Mouse (Mus musculus) C2C12 (cell line): ENCODE data around the gene Tbcd. TPM values are rescaled to one million over a fixed set of nuclear protein-coding genes. Genes with fewer than 3 reads are reported as not detected.

Source experiments
- H3K27me3 ChIP-seq: one replicate; pipeline ENCODE4 v1.6.1; 2011; ENCODE audit not compliant: control insufficient read depth, insufficient read depth, insufficient read length
- H3K36me3 ChIP-seq: one replicate; pipeline ENCODE4 v1.6.1; 2011; ENCODE audit not compliant: control insufficient read depth, insufficient read depth
- H3K4me3 ChIP-seq: one replicate; pipeline ENCODE4 v1.5.1; 2011; ENCODE audit warnings: mild to moderate bottlenecking, control low read depth; ENCODE audit not compliant: poor library complexity, insufficient read depth, severe bottlenecking
- H3K79me2 ChIP-seq: one replicate; pipeline ENCODE4 v1.6.1; 2011; ENCODE audit not compliant: control insufficient read depth, insufficient read depth
- H3K79me3 ChIP-seq: one replicate; pipeline ENCODE4 v1.6.1; 2011; ENCODE audit warnings: low read depth, control low read depth
- H3ac ChIP-seq: one replicate; pipeline ENCODE3; 2011; ENCODE audit warnings: low read depth; ENCODE audit not compliant: control insufficient read depth, insufficient read length
- CEBPB ChIP-seq: IDR thresholded peaks from one replicate; pipeline ENCODE4 v1.6.1; 2011; ENCODE audit warnings: low read depth, mild to moderate bottlenecking, control low read depth, moderate library complexity
- CTCF ChIP-seq: IDR thresholded peaks from one replicate; pipeline ENCODE4 v1.5.1; 2011; ENCODE audit not compliant: control insufficient read depth, insufficient read depth, insufficient read length
- FOSL1 ChIP-seq: IDR thresholded peaks from one replicate; pipeline ENCODE4 v1.8.0; 2011; ENCODE audit warnings: mild to moderate bottlenecking, low read length; ENCODE audit not compliant: poor library complexity, insufficient read depth, severe bottlenecking
- MAX ChIP-seq: IDR thresholded peaks from one replicate; pipeline ENCODE4 v1.6.1; 2011; ENCODE audit warnings: mild to moderate bottlenecking, control low read depth
- MYOD1 ChIP-seq: IDR thresholded peaks from one replicate; pipeline ENCODE4 v1.6.1; 2011; ENCODE audit warnings: low read depth; ENCODE audit not compliant: control insufficient read depth, insufficient read length
- MYOG ChIP-seq: IDR thresholded peaks from one replicate; pipeline ENCODE4 v1.6.1; 2011; ENCODE audit not compliant: control insufficient read depth, insufficient read length; ENCODE audit errors: extremely low read depth
- USF1 ChIP-seq: IDR thresholded peaks from one replicate; pipeline ENCODE4 v1.6.1; 2011; ENCODE audit warnings: low read depth, mild to moderate bottlenecking, control low read depth, moderate library complexity
- polyA plus RNA-seq: library from polyadenylated mRNA; unstranded; fragments of >200 nt; fragmentation: generic; extraction: Trizol; gene quantifications from one replicate; pipeline ENCODE4 v1.2.1, GENCODE M21; 2012; ENCODE audit warnings: missing spikeins

Tbcd gene
- polyA plus RNA-seq, 1 experiment, result 69.2 TPM

GRCm38 (mm10) chr11:121451216-121451726 lies 478 bp upstream of the Tbcd start:
- H3K36me3 ChIP-seq, result peaks cover 24% of the 10 kb centered on the region
- H3K27me3 ChIP-seq, result no peaks in the 10 kb centered on the region
- H3K79me2 ChIP-seq, result peaks cover 27% of the 10 kb centered on the region
- H3K4me3 ChIP-seq, result no peak overlapping the region
- H3K79me3 ChIP-seq, result peaks cover 9% of the 10 kb centered on the region
- no peak for TF ChIP-seq CEBPB
- no peak overlapping the region for H3ac ChIP-seq

- no peaks in the 10 kb centered on the region for H3K27me3 ChIP-seq
- peaks cover 17% of the 10 kb centered on the region for H3K79me2 ChIP-seq
- H3K36me3 ChIP-seq, result peaks cover 86% of the 10 kb centered on the region
- H3K4me3 ChIP-seq, result no peak overlapping the region
- peaks cover 6% of the 10 kb centered on the region for H3K79me3 ChIP-seq
- no peak for TF ChIP-seq FOSL1
- no peak for TF ChIP-seq CEBPB
- TF ChIP-seq MAX, result no peak
- no peak for TF ChIP-seq USF1
- TF ChIP-seq MYOD1, result no peak
- no peak for TF ChIP-seq MYOG
- no peak for TF ChIP-seq CTCF
- H3ac ChIP-seq, result no peak overlapping the region
Observed at GRCm38 (mm10) chr11:121457874-121458273, 6.1 kb downstream of the Tbcd start.

- H3K79me2 ChIP-seq, result no peaks in the 10 kb centered on the region
- no peaks in the 10 kb centered on the region for H3K27me3 ChIP-seq
- peaks cover 51% of the 10 kb centered on the region for H3K36me3 ChIP-seq
- H3ac ChIP-seq, result no peak overlapping the region
- TF ChIP-seq MAX, result no peak
- no peak for TF ChIP-seq USF1
- no peak for TF ChIP-seq MYOG
- TF ChIP-seq CEBPB, result no peak
- no peak for TF ChIP-seq CTCF
- no peak for TF ChIP-seq MYOD1
- no peak for TF ChIP-seq FOSL1
- no peak overlapping the region for H3K4me3 ChIP-seq
- H3K79me3 ChIP-seq, result no peaks in the 10 kb centered on the region
Observed at GRCm38 (mm10) chr11:121467408-121467807, 15.7 kb downstream of the Tbcd start.

DNA sequence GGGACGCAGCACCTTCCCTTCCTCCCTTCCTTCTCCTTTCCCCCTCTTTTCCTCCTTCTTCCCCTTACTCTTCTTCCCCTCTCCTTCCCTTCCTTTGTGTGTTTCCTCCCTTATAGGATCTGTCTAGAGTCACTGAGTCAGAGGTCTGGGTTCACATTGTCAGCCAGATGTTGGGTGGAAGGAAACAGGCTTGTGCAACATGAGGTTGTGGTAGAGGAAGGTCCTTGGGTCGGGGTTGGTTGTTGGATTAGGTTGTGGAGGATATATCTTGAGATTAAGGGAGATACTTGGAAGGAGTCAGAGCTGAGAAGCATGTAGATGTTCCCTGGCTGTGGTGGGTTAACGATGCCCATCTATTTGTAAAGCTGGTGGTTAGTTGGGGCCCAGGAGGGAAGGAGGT lies 23.1 kb downstream of the Tbcd start:
- Histone ChIP-seq H3K79me2 (peaks cover 4% of the 10 kb centered on the region), H3K27me3 (no peaks in the 10 kb centered on the region), H3K79me3 (no peaks in the 10 kb centered on the region), H3K4me3 (no peak overlapping the region), H3K36me3 (peaks cover 45% of the 10 kb centered on the region), H3ac (no peak overlapping the region)
- TF ChIP-seq MAX (no peak), FOSL1 (no peak), USF1 (no peak), MYOG (no peak), CTCF (no peak), CEBPB (no peak), MYOD1 (no peak)

DNA sequence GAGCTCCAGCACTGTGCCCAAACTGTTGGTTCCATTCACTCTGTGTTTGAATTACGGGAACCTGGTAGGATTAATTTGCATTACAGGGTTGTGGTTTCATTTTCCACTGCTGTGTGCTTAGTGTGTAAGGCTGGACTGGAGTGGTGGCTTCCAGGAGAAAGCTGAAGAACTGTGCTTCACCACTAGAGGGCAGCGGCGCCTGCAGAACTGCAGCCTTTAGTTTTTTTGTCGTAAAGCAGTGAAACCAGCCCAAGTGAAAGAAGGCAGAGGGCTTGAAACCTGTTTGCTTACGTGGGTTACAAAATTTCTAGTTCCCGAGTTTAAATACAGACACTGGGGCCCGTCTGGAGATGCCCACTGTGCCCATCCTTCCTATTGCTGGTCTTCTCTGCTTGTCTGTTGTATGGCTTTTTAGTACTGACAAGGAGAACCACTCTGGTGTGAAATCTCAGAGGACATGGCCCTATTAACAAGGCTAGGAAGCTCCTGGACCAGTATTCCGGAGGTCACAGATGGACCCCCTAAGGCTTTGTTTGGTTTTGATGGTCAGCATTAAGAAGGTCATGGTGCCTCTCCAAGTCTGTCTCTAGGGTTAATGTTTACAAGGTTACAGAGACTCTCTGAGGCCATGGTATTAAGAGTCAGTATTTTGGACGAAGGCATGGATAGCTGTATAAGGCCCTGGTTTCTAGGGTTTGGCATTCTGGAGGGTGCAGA lies 24.1 kb downstream of the Tbcd start:
- Histone ChIP-seq H3K27me3 (no peaks in the 10 kb centered on the region), H3K36me3 (peaks cover 47% of the 10 kb centered on the region), H3K79me2 (peaks cover 4% of the 10 kb centered on the region), H3K4me3 (no peak overlapping the region), H3ac (no peak overlapping the region), H3K79me3 (peaks cover 2% of the 10 kb centered on the region)
- TF ChIP-seq MAX (no peak), MYOG (no peak), USF1 (no peak), MYOD1 (no peak), CTCF (peak; percentile 66), FOSL1 (no peak), CEBPB (no peak)
